Mouse (Mus musculus): ENCODE measurements around the gene Kiss1.

GRCm38 (mm10) chr1:133311240-133311639 is 10.4 kb upstream of the Kiss1 start:
- TF ChIP-seq POLR2A (IDR thresholded peaks at IDR 0.05; ENCODE audit: low read depth, low read length), result no peak
- TF ChIP-seq CTCF (IDR thresholded peaks at IDR 0.05; ENCODE audit: extremely low read depth, insufficient read length, insufficient replicate concordance, low read depth, low read length), result peak; percentile 35; the same call in 1 of the 2 replicates
